Mouse (Mus musculus): Measurements from ENCODE around the gene Ntn1.

Ntn1 gene

GRCm38 (mm10) chr11:68400727-68401219 lies at the start of gene Ntn1:
TSS of gene Ntn1 (minus strand) at chr11:68400823.
- DNase-seq (ENCODE audit: low read depth), result no peak

GRCm38 (mm10) chr11:68448356-68448755 lies 47.7 kb upstream of the Ntn1 start:
- DNase-seq (ENCODE audit: low read depth), result no peak

GRCm38 (mm10) chr11:68447242-68447641 lies 46.6 kb upstream of the Ntn1 start:
- no peak for DNase-seq (ENCODE audit: low read depth)

GRCm38 (mm10) chr11:68446547-68446946 lies 45.9 kb upstream of the Ntn1 start:
- DNase-seq (ENCODE audit: low read depth), result no peak

- no peak for DNase-seq (ENCODE audit: low read depth)
These were observed 45.3 kb upstream of the Ntn1 start for GRCm38 (mm10) chr11:68445901-68446300.

- no peak for DNase-seq (ENCODE audit: low read depth)
These were observed 42.5 kb upstream of the Ntn1 start for GRCm38 (mm10) chr11:68442983-68443638.

GRCm38 (mm10) chr11:68442346-68442745 lies 41.7 kb upstream of the Ntn1 start:
- DNase-seq (ENCODE audit: low read depth), result no peak

- DNase-seq (ENCODE audit: low read depth), result no peak
These were observed 40.3 kb upstream of the Ntn1 start for GRCm38 (mm10) chr11:68440965-68441364.

GRCm38 (mm10) chr11:68440100-68440499 lies 39.5 kb upstream of the Ntn1 start:
- DNase-seq (ENCODE audit: low read depth), result no peak

- no peak for DNase-seq (ENCODE audit: low read depth)
These were observed 35.8 kb upstream of the Ntn1 start for GRCm38 (mm10) chr11:68436376-68436775.

GRCm38 (mm10) chr11:68435601-68436000 lies 35.0 kb upstream of the Ntn1 start:
- DNase-seq (ENCODE audit: low read depth), result no peak

- no peak for DNase-seq (ENCODE audit: low read depth)
These were observed 34.1 kb upstream of the Ntn1 start for GRCm38 (mm10) chr11:68434697-68435096.

- DNase-seq (ENCODE audit: low read depth), result no peak
These were observed 32.9 kb upstream of the Ntn1 start for GRCm38 (mm10) chr11:68433534-68433933.

GRCm38 (mm10) chr11:68432361-68433021 lies 31.9 kb upstream of the Ntn1 start:
- no peak for DNase-seq (ENCODE audit: low read depth)

- no peak for DNase-seq (ENCODE audit: low read depth)
These were observed 31.2 kb upstream of the Ntn1 start, which contains the start of gene Pik3r5 for GRCm38 (mm10) chr11:68431699-68432360. TSS of gene Pik3r5 (plus strand) at chr11:68432121.

- no peak for DNase-seq (ENCODE audit: low read depth)
These were observed 30.0 kb upstream of the Ntn1 start for GRCm38 (mm10) chr11:68430662-68431061.

- DNase-seq (ENCODE audit: low read depth), result no peak
These were observed 26.5 kb upstream of the Ntn1 start for GRCm38 (mm10) chr11:68427083-68427570.

- DNase-seq (ENCODE audit: low read depth), result no peak
These were observed 25.1 kb upstream of the Ntn1 start for GRCm38 (mm10) chr11:68425492-68426315.

GRCm38 (mm10) chr11:68417831-68418230 lies 17.2 kb upstream of the Ntn1 start:
- DNase-seq (ENCODE audit: low read depth), result no peak

- no peak for DNase-seq (ENCODE audit: low read depth)
These were observed 16.4 kb upstream of the Ntn1 start for GRCm38 (mm10) chr11:68417001-68417400.

GRCm38 (mm10) chr11:68408127-68408526 lies 7.5 kb upstream of the Ntn1 start:
- no peak for DNase-seq (ENCODE audit: low read depth)
